Mouse (Mus musculus) right cerebral cortex, postnatal 36 days (tissue): ENCODE measurements at regions not wholly inside any gene's neighbourhood (a gene's known extent, or its start where the extent isn't known, plus 50 kb on each side); places are given as distances from the start of the nearest gene placed in this dataset.
"Not testable (repeated sequence)": the region's sequence is repeated elsewhere in the genome, so short reads cannot be mapped to it uniquely, and the experiment has no call there.

Experiments
- DNase-seq, 2 experiments: peaks; one replicate each; pipeline ENCODE4 v3.0.0; 2022; ENCODE audit warnings: low spot score in 2 of 2, mixed read lengths in 1 of 2

DNA sequence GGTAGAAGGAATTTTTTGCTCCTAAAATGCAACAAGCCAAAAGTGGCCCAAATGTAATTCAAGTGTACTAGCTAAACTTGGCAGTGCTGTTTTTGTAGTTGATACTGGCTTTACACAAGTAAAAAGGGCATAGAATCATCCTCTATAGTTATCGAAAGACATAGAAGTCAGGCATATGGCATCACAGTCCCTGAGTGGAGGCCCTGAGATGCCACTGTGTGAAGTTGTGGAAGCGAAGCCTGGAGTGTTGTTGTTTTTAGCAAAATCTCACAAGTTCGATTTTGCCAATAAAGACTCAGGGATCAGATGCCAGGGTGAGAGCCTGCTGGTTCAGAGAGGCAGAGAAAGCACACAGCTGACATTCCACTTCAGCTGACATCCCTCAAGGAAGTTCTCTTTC is 121.6 kb upstream of the C9orf72 start:
- no peak for DNase-seq

DNA sequence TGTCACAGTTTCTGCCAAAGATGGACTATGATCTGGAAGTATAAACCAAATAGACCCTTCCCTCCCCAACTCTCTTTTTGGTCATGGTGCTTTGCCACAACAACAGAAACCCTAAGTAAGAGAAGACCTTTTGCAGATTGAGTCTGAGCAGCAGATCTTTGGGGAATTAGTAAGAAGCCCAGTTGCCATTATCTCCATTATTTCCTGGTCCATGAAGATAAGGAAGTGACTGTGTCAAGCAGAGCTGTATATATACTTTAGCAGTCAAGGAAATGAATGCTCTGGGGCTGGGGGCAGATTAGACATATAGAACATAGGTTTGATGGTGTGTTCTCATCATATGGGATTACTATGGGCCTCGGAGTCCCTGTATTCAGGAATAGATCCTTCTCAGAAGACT is 117.8 kb upstream of the C9orf72 start:
- DNase-seq, result no peak

DNA sequence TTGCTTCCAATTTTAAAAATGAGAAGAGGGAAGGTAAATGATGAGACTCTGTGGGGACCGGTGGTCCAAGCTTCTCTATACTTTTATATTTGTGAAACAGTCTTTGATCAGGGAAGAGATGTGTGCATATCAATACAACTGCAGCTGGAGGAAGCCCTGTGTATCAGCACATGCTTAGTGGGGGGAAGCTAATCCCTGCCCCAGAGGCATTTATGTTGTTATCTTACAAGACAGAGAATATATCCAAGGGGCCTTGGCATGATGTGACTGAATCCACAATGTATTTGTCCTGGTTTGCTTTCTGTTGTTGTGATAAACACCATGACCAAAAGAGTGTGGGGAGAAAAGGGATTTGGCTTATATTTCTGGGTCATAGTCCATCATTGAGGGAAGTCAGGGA is 105.2 kb upstream of the C9orf72 start:
- DNase-seq, result no peak

DNA sequence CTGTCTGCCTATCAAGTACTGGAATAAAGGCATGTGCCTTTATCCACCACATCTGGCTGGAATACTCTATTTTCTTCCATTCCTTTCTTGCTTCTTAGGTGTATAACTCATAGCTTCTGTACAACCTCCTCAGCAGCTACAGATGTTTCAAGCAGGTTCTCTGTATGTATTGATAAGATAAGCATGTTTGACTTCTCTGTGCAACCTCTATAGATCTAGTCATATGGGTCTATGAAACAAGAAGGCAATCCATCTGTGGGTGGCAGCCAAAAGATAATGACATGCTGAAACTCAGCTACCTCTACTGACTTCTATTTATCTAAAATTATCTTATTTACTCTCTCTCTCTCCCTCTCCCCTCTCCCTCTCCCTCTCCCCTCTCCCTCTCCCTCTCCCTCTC is 99.3 kb upstream of the C9orf72 start:
- no peak for DNase-seq

DNA sequence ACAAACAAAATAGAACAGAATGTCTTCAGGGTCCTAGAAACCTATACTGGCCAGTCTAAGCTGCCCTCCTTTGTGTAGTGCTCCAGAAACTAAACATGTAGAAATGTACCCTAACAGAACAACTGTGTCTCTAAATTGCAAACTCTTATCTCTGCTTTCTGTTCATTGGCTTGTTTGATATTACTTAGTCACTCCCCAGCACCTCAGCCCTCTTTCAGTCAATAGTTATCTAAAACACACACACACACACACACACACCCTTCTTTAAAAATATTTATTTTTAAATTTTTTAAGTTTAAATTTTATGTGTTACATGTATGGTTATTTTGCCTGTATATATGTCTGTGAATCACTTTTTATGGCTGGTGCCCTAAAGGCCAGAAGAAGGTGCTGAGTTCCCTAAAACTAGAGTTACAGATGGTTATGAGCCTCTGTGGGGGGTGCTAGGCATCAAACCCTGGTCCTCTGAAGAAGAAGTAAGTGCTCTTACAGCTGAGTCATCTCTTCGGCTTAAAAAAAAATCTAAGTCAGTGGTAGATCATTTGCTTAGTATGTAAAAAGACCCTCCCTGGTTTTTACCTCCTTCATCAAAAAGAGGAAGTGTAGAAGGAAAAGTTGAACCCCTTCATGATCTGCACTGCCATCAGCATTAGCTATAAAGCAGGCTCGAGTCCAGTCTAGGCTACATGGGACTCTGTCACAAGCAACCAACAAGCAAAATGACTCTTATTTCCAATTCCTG is 96.6 kb upstream of the C9orf72 start:
- no peak for DNase-seq

DNA sequence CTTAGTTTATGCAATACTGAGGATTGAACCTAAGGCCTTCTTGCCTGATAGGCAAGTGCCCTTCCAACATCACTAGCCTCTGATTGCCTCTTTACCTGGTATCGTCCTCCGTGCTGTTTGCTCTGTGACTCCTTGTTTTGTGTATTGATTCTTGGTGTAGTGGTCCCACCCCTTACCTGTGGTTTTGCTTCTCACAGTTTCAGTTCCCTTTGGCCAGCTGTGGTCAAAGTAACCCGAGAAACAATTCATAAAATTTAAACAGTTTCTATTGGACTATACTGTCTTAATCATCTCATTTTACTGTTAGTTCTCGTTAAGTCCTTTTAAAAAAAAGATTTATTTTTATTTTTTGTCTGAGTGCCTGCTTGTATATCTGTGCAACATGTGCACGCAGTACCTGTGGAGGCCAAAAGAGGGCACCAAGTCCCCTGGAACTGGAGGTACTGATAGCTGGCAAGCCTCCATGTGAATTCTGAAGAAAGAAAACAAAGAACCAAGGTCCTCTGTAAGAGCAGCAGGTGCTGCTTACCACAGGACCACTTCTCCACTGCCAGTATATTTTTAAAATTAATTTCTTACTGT is 84.5 kb upstream of the C9orf72 start:
- DNase-seq, result no peak

- no peak for DNase-seq
These were observed 82.2 kb upstream of the C9orf72 start for GRCm38 (mm10) chr4:35308221-35308620.

DNA sequence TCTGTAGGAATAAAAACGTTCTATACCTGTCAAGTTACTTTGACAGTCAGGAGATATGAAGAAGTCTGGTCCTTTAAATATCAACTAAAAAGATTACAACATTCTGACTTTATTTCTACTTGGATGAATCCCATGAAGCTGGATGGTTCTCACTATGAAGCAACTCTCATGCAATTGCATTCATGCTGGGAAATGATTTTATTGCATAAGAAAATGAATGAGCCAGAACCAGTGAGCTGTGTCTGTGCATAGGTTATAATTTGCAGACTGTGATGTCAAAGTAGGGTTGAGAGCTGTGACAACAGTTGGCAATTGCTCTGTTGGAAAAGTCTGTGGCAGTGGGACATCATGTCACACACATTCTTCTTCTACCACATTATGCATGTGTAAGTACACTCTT is 79.2 kb upstream of the C9orf72 start:
- DNase-seq, result no peak

- no peak for DNase-seq
These were observed 74.9 kb upstream of the C9orf72 start for GRCm38 (mm10) chr4:35300848-35301247.

DNA sequence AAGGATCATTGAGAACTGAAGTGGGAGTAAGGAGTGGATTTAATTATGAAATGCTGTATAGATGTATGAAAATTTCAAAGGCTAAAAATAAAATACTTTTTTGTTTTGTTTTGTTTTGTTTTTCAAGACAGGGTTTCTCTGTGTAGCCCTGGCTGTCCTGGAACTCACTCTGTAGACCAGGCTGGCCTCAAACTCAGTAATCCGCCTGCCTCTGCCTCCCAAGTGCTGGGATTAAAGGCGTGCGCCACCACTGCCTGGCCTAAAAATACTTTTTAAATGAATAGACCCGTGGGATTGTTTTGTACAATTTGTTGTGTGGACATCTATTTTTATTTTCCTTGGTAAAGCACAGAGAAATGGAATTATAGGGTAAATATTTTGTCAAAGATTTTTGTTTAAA is 74.4 kb upstream of the C9orf72 start:
- not testable (repeated sequence) for DNase-seq

DNA sequence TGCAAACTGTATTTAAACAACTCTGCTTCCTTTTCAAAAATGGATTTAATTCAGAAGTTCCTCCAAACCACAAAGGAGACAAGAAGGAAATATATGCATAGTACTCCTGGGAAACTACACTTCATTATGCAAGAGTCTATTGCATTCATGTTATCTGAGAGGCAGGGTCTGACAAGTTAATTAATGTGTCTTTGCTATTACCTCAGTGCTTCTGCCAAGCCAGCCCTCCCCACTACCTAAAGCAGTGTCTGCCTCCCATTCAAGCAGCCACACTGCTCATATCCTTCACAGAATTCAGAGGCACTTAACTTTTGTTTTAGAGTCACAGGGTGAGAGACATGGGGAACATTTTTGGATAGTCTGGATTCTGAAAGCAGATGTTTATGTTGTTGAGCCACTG is 58.6 kb upstream of the C9orf72 start:
- no peak for DNase-seq
